Mouse (Mus musculus) retina, adult 2 months (tissue): ENCODE data around the gene Gsk3b.
"Not testable (repeated sequence)": the region's sequence is repeated elsewhere in the genome, so short reads cannot be mapped to it uniquely, and the experiment has no call there.

Experiments
- DNase-seq: peaks from one replicate; pipeline ENCODE4 v3.0.0-alpha.2; 2012; ENCODE audit warnings: low read depth, low spot score

Gsk3b gene

DNA sequence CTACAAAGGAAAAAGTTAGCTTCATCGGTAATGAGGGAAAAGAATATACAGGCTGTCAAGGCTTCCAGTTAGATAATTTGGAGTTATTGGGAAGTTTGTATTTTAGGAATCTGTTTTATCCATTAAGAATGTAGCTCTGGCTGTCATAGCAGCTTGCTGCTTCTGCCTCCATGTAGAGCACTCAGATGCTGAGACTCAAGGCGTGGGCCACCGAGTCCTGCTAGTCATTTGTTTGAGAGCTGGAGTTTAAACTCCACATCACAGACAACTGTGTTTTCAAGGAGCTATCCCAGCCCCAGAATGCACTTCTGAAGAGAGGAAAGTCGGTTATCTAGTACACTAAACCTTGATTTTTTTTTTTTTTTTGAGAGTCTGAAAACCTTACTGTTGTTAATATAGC, 101.2 kb downstream of the Gsk3b start:
- no peak for DNase-seq

DNA sequence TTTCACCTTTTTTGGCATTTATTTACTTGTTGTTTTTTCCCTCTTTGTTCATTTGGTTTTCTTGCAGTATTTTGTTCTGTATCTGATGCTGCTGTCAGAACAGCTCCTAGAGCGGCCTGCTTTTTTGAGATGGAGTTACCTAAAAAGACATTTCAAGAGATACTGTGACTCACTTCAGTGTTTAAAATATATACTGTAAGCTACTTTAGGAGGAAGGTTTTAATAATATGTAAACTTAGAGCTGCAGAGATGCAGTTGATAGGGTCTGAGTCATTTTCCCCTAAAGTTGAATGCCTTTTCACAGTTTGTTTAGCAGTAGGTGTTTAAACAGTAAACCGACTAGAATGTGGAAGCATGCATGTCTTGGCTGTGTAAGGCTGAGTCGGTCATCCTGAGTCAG, 101.7 kb downstream of the Gsk3b start:
- DNase-seq = no peak

GRCm38 (mm10) chr16:38191460-38191859, 102.7 kb downstream of the Gsk3b start:
- no peak for DNase-seq

GRCm38 (mm10) chr16:38192640-38193039, 103.8 kb downstream of the Gsk3b start:
- no peak for DNase-seq

GRCm38 (mm10) chr16:38197299-38197698, 108.5 kb downstream of the Gsk3b start:
- DNase-seq = peak; percentile 67

DNA sequence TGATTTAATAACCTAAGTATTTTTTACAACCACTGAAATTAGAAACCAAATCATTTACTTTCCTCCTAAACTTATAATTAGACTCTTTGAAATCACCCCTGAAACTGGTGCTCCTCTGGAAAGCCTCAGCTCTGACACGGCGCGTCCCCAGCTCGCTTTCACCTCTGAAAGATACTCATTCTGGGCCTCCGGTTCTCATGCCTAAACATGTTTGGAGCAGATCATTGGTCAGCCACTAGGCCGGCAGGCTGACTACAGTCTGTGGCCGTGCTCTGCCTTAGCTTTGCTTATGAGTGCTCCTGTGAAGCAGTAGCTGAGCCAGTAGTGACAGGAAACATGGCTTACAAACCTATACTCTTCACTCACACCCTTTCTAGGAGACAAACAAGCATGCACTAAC, 116.5 kb downstream of the Gsk3b start:
- DNase-seq = no peak

- not testable (repeated sequence) for DNase-seq
These were observed 133.7 kb downstream of the Gsk3b start for GRCm38 (mm10) chr16:38222491-38222890.

GRCm38 (mm10) chr16:38236936-38237585, 148.3 kb downstream of the Gsk3b start:
- no peak for DNase-seq

DNA sequence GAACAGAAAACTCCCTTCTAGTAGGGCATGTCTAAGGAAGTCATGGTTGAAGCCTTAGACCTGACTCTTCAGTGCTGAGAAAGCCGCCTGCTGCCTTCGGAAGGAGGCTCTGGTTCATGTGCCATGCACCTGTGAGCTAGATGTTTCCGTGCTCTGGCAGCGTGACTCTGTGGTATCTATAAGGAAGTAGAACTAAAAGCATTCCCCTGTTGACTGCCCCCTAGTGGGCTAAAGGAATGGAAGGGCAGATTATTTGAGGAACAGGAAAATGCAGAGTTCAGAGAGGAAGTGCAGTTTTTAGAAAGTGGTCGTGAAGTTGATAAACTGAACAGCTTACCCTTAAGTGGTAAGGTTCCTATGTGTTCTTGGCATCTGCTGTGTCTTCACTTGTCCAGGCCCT, 150.9 kb downstream of the Gsk3b start:
- no peak for DNase-seq

DNA sequence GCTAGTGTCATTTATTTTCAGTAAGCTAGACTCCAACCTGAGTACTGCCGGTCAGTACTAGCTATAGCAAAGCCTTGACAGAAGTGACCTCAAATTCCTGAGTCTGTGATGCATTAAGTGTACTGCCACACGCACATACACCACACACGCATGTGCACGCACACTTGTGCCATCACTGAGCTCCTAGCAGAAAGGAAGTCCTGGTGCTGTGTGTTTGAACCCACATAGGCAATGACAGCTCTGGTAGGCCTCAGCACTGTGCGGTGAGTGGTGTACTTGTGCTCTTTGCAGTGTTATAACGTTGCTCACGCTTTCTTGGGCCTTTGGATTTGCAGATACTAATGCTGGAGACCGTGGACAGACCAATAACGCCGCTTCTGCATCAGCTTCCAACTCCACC, 151.4 kb downstream of the Gsk3b start:
- no peak for DNase-seq

- no peak for DNase-seq
These were observed 155.3 kb downstream of the Gsk3b start for GRCm38 (mm10) chr16:38244111-38244510.

GRCm38 (mm10) chr16:38245379-38245778, 156.6 kb downstream of the Gsk3b start:
- DNase-seq = no peak

GRCm38 (mm10) chr16:38245849-38246585, 157.2 kb downstream of the Gsk3b start:
- no peak for DNase-seq

- no peak for DNase-seq
These were observed 159.6 kb downstream of the Gsk3b start for GRCm38 (mm10) chr16:38248331-38248961.

GRCm38 (mm10) chr16:38250467-38250866, 161.7 kb downstream of the Gsk3b start:
- DNase-seq = no peak

DNA sequence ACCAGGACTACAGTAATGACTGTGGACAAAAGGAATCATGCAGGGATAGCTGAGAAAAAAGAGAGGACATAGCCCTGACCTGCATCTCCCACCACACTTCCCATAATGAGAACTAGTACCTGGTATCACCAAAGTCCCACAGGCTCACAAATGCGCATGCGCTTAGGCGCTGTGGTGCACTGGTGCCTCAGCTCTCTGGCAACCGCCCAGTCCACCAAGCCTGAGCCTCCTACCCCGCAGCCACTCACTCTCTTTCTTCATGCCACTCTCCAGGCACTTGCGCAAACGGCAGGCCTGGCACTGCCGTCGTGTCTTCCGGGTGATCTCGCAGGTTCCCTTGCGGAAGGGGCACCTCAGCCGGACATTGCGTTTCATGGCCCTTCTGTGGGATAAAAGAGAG, 165.2 kb downstream of the Gsk3b start:
- DNase-seq = no peak

- no peak for DNase-seq
These were observed 166.3 kb downstream of the Gsk3b start for GRCm38 (mm10) chr16:38255107-38255506.

DNA sequence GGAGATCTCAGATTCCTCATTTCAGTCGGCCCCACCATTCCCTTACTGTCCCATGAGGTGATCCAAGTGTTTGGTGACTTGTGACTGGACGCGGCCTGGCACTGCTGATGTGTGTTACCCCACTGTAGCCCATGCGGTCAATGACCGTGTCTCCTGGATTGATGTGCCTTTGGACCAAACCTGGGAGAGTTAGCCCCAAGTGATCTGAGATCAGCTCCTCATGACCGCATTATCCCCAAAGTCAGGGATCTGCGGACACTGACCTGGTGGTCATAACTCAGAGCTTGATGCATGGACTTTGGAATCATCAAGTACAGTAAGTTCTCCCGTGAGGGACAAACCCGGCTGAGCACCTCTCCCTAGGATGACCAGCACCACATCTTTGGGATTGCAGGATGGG, 167.1 kb downstream of the Gsk3b start:
- no peak for DNase-seq

DNA sequence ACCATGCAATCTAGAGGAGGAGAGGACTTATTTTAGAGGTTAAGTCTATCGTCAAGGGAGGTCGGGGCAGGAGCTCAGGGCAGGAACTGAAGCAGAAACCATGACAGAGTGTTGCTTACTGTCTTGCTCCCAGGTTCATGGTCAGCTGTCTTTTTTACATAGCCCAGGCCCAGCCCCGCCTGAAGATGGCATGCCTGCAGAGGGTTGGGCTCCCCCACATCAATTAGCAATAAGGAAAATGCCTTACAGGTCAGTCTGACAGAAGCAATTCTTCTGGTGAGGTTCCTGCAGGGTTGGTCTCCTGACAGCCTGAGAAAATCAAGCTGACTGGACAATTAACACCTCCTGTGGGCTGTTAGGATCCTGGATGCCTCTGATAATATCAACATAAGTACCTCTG, 182.8 kb downstream of the Gsk3b start:
- no peak for DNase-seq

DNA sequence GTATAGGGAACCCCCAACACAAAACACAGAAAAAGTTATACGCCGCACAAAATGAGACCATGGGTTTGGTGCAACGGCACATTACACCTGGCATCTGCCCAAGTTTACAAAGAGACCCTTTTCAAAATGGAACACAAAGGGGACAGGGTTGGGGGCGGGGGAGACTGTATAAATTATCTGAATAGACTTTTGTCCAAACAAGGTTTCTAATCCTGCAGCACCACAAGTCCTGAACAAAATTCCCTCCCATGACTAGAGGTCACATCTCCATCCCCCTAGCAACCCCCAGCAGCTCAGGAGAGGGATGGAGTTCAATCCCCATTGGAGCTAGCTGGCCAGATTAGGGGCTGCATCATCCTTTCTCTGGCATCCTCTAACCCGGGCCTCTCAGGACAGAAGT, 183.7 kb downstream of the Gsk3b start:
- DNase-seq = no peak

DNA sequence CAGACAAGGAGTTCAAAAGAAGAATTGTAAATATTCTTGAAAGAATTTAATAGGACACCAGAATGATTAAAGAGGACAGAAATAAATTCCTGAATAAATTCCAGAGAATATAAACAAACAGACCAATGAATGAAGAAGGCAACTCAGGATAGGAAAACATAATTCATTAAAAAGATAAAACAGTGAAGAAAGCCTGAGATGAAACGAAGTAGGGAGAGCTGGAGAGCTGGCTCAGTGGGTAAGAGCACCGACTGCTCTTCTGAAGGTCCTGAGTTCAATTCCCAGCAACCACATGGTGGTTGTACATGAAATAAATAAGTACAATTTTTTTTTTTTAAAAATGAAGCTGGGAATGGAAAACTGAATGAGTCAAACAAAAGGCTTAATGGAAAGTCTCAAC, 185.9 kb downstream of the Gsk3b start:
- no peak for DNase-seq

- no peak for DNase-seq
These were observed 191.0 kb downstream of the Gsk3b start for GRCm38 (mm10) chr16:38279794-38280193.

- DNase-seq = no peak
These were observed 192.2 kb downstream of the Gsk3b start for GRCm38 (mm10) chr16:38280951-38281350.
